Mouse (Mus musculus) lung, adult 2 months (tissue): ENCODE results near the gene Tm9sf2.

Source experiments
- CTCF ChIP-seq: fragments of 200-500 bp; IDR thresholded peaks from 2 replicates; pipeline ENCODE4 v1.5.1; 2011; ENCODE audit warnings: mild to moderate bottlenecking, low read length, control low read depth; ENCODE audit not compliant: insufficient read depth
- POLR2A ChIP-seq: fragments of 200-500 bp; IDR thresholded peaks from 2 replicates; pipeline ENCODE4 v1.6.1; 2011; ENCODE audit warnings: low read depth, mild to moderate bottlenecking, control low read depth, low read length, borderline replicate concordance; ENCODE audit errors: extremely low read depth

DNA sequence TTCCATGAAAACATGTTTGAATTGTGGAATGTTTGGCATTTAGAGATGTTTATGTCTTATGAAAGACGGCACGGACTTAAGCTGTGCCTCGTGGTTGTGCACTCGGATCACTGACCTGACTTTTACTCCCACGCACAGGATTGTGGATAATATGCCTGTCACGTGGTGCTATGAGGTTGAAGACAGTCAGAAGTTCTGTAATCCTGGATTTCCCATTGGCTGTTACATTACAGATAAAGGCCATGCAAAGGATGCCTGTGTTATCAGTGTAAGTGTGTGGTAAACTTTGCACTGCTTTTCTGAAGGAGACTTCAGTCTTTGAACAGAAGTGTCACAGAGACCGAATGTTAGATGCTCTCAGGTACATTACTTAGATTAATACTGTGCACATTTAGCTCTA, 30.4 kb downstream of the Tm9sf2 start:
- TF ChIP-seq CTCF = no peak
- TF ChIP-seq POLR2A = no peak
